Mouse (Mus musculus): ENCODE measurements around the gene Fbxw21. TPM values are rescaled to one million over a fixed set of nuclear protein-coding genes. Genes with fewer than 3 reads are reported as not detected.

The Fbxw21 gene
- polyA plus RNA-seq, 1 experiment from 2014 or later: not detected

Other genes with a start within 250 kb of the Fbxw21 start
- gene Tmem89, start 247.4 kb downstream of the Fbxw21 start, polyA plus RNA-seq (2016; fragmentation: Nextera tagmentation; extraction: Ambion mirVana): not detected in 2 replicates
- 384 and 405 TPM in 2 replicates for gene Uqcrc1, start 225.4 kb downstream of the Fbxw21 start, polyA plus RNA-seq (2016; fragmentation: Nextera tagmentation; extraction: Ambion mirVana)
- gene Col7a1, start 208.5 kb downstream of the Fbxw21 start, polyA plus RNA-seq (2016; fragmentation: Nextera tagmentation; extraction: Ambion mirVana): 0.31 and 0.68 TPM in 2 replicates
- gene Ucn2, start 176.0 kb downstream of the Fbxw21 start, polyA plus RNA-seq (2016; fragmentation: Nextera tagmentation; extraction: Ambion mirVana): 0.11 TPM in 1 of 2 replicates, not detected in the other
- gene Pfkfb4, start 170.3 kb downstream of the Fbxw21 start, polyA plus RNA-seq (2016; fragmentation: Nextera tagmentation; extraction: Ambion mirVana): 3.4 and 4.4 TPM in 2 replicates
- gene Shisa5, start 123.5 kb downstream of the Fbxw21 start, polyA plus RNA-seq (2016; fragmentation: Nextera tagmentation; extraction: Ambion mirVana): 19.0 and 21.5 TPM in 2 replicates
- 8.8 and 9.1 TPM in 2 replicates for gene Trex1, start 102.3 kb downstream of the Fbxw21 start, polyA plus RNA-seq (2016; fragmentation: Nextera tagmentation; extraction: Ambion mirVana)
- gene Atrip, start 87.9 kb downstream of the Fbxw21 start, polyA plus RNA-seq (2016; fragmentation: Nextera tagmentation; extraction: Ambion mirVana): 18.6 and 19.4 TPM in 2 replicates
- gene Ccdc51, start 79.5 kb downstream of the Fbxw21 start, polyA plus RNA-seq (2016; fragmentation: Nextera tagmentation; extraction: Ambion mirVana): 14.5 and 15.3 TPM in 2 replicates
- 522 and 538 TPM in 2 replicates for gene Tma7, start 79.5 kb downstream of the Fbxw21 start, polyA plus RNA-seq (2016; fragmentation: Nextera tagmentation; extraction: Ambion mirVana)
- 4.9 TPM in 2 replicates for gene Plxnb1, start 66.7 kb downstream of the Fbxw21 start, polyA plus RNA-seq (2016; fragmentation: Nextera tagmentation; extraction: Ambion mirVana)
- not detected in 2 replicates for gene Fbxw13, start 33.9 kb upstream of the Fbxw21 start, polyA plus RNA-seq (2016; fragmentation: Nextera tagmentation; extraction: Ambion mirVana)
- not detected in 2 replicates for gene Fbxw20, start 72.7 kb upstream of the Fbxw21 start, polyA plus RNA-seq (2016; fragmentation: Nextera tagmentation; extraction: Ambion mirVana)
- 0.33 TPM in 1 of 2 replicates, not detected in the other for gene Fbxw14, start 125.6 kb upstream of the Fbxw21 start, polyA plus RNA-seq (2016; fragmentation: Nextera tagmentation; extraction: Ambion mirVana)
- not detected in 2 replicates for gene Fbxw28, start 177.6 kb upstream of the Fbxw21 start, polyA plus RNA-seq (2016; fragmentation: Nextera tagmentation; extraction: Ambion mirVana)
- not detected in 2 replicates for gene Fbxw22, start 242.3 kb upstream of the Fbxw21 start, polyA plus RNA-seq (2016; fragmentation: Nextera tagmentation; extraction: Ambion mirVana)

Data from liver, embryonic 12.5 days (tissue).